Comparison of ENCODE assay signal across 8 mouse cellular contexts in genomic region chr8:22411971-22412370, GRCm38 (mm10). TPM values are rescaled to one million over a fixed set of nuclear protein-coding genes. Genes with fewer than 3 reads are reported as not detected.
A peak's percentile ranks its signal among the peaks of the same experiment; 100 is the strongest.
DNase-seq lines count a peak whose midpoint lies in the region; ATAC-seq and TF ChIP-seq lines count a peak whose summit lies in the region.

No protein-coding gene starts in this region.

- no peak for ATAC-seq in heart, embryonic 12.5 days (ENCODE audit: insufficient number of reproducible peaks, low FRiP score)
- ATAC-seq in forebrain, postnatal 0 days: no peak
- 0 out of 2 replicates have a peak, but pooled peaks have one; percentile 7 for ATAC-seq in megakaryocyte progenitor cell, adult 5-6 weeks (replicated peaks; ENCODE audit: poor library complexity)

- DNase-seq in heart, postnatal 36 days: no peak
- no peak for DNase-seq in ES-E14 (ENCODE audit: low read depth, low spot score)
- DNase-seq in forebrain, postnatal 0 days: no peak
- no peak for DNase-seq in right cerebral cortex, postnatal 25 days
- no peak for DNase-seq in layer of hippocampus, postnatal 25 days (ENCODE audit: extremely low spot score in 1 of 2, low spot score in 1 of 2)
- DNase-seq in adrenal gland, adult 18-20 months (ENCODE audit: low spot score in 2 of 2): no peak

- WGBS in heart, embryonic 12.5 days: 12% methylated on average over 8 of the region's 8 CpGs
- 19% methylated on average over 8 of the region's 8 CpGs for WGBS in forebrain, postnatal 0 days

- H3K9ac ChIP-seq in heart, embryonic 12.5 days: peak overlapping the region; percentile 98
- H3K9ac ChIP-seq in ES-E14 (ENCODE audit: insufficient read depth, low read depth, low read length, poor library complexity, severe bottlenecking): peak overlapping the region; percentile 94; the same call in 1 of the 2 replicates
- peak overlapping the region; percentile 93 for H3K9ac ChIP-seq in forebrain, postnatal 0 days

- H3K4me2 ChIP-seq in heart, embryonic 12.5 days: peak overlapping the region; percentile 76
- peak overlapping the region; percentile 83 for H3K4me2 ChIP-seq in forebrain, postnatal 0 days (ENCODE audit: low read depth)

- H3K4me3 ChIP-seq in heart, embryonic 12.5 days: peak overlapping the region; percentile 95
- peak overlapping the region; percentile 92 to 96 for H3K4me3 ChIP-seq in ES-E14 (ENCODE audit: insufficient read depth in 1 of 2, low read depth in 1 of 2, low read length in 2 of 2, poor library complexity in 1 of 2, severe bottlenecking in 1 of 2)
- peak overlapping the region; percentile 92 for H3K4me3 ChIP-seq in forebrain, postnatal 0 days (ENCODE audit: low read depth, low read length)

- 0 out of 2 replicates have a peak overlapping the region, but pooled peaks have one; percentile 81 for H3K27ac ChIP-seq in heart, embryonic 12.5 days (ENCODE audit: poor library complexity, severe bottlenecking)
- no peak overlapping the region for H3K27ac ChIP-seq in ES-E14 (ENCODE audit: insufficient read depth, low read depth, low read length, poor library complexity, severe bottlenecking)
- H3K27ac ChIP-seq in forebrain, postnatal 0 days (ENCODE audit: low read depth, low read length): peak overlapping the region; percentile 89; the same call in 1 of the 2 replicates

- in situ Hi-C loops in ES-E14 (cut with MboI; ENCODE audit: low sequenced_read_pairs in 2 of 2, unreplicated experiment in 2 of 2): no loop called here

- H3K27me3 ChIP-seq in heart, embryonic 12.5 days (replicated peaks): no peaks in the 10 kb centered on the region
- H3K27me3 ChIP-seq in forebrain, postnatal 0 days (ENCODE audit: insufficient read depth, low read length): no peaks in the 10 kb centered on the region

- peaks cover 14% of the 10 kb centered on the region for H3K4me1 ChIP-seq in heart, embryonic 12.5 days (replicated peaks)
- peaks cover 3 to 6% of the 10 kb centered on the region in 2 experiments; a peak in 3 of 4 replicates for H3K4me1 ChIP-seq in ES-E14 (ENCODE audit: control insufficient read depth in 2 of 2, insufficient read depth in 2 of 2, low read length in 2 of 2, poor library complexity in 1 of 2)
- H3K4me1 ChIP-seq in forebrain, postnatal 0 days (ENCODE audit: insufficient read depth): 0 out of 2 replicates have a peak, but pooled peaks cover 7% of the 10 kb centered on the region

- no peak for TF ChIP-seq CTCF in forebrain, postnatal 0 days (IDR thresholded peaks at IDR 0.05; ENCODE audit: low read depth)

- intact Hi-C loops in heart, postnatal 36 days (cut with DNase I): no loop called here

- H3K9me3 ChIP-seq in heart, embryonic 12.5 days (replicated peaks): no peaks in the 10 kb centered on the region
- H3K9me3 ChIP-seq in ES-E14 (ENCODE audit: control insufficient read depth, insufficient read depth, low read depth, low read length): no peaks in the 10 kb centered on the region
- H3K9me3 ChIP-seq in forebrain, postnatal 0 days (ENCODE audit: low read length): no peaks in the 10 kb centered on the region

- H3K36me3 ChIP-seq in heart, embryonic 12.5 days: peaks cover 11% of the 10 kb centered on the region
- H3K36me3 ChIP-seq in ES-E14 (ENCODE audit: control insufficient read depth, insufficient read depth, low read length, poor library complexity, severe bottlenecking): peaks cover 10% of the 10 kb centered on the region
- H3K36me3 ChIP-seq in forebrain, postnatal 0 days (ENCODE audit: insufficient read depth): no peaks in the 10 kb centered on the region; the same call in 1 of the 2 replicates

TF ChIP-seq in ES-E14, 5 proteins besides CTCF, POLR2A, EP300 and RAD21:
- TF ChIP-seq ZC3H11A (IDR thresholded peaks at IDR 0.05; ENCODE audit: borderline replicate concordance, low read depth, low read length) (no peak), HCFC1 (IDR thresholded peaks at IDR 0.05; ENCODE audit: borderline replicate concordance, insufficient read depth, low read length) (no peak), ZNF384 (IDR thresholded peaks at IDR 0.05; ENCODE audit: low read depth, low read length) (no peak), CHD2 (IDR thresholded peaks at IDR 0.05; ENCODE audit: low read depth, low read length) (no peak), MAFK (IDR thresholded peaks at IDR 0.05; ENCODE audit: insufficient read depth, low read depth, low read length) (no peak)

RNA-seq across cellular contexts. Expression of gene Mrps31, which starts 0.8 kb away (rescaled TPM):
- polyA plus RNA-seq in heart, embryonic 12.5 days (2016; fragmentation: Nextera tagmentation; extraction: Ambion mirVana): 49.7 and 54.6 TPM in 2 replicates
- total RNA-seq in heart, postnatal 36 days (2021): 10 to 100 TPM; 55.7 to 57.1 TPM
- 37.6 and 54.7 TPM in 2 replicates for total RNA-seq in ES-E14 (2012; rRNA removed)
- 24.9 and 33.7 TPM in 2 replicates for total RNA-seq in forebrain, postnatal 0 days (2014; rRNA removed)
- polyA plus RNA-seq in forebrain, postnatal 0 days (2015; fragmentation: Nextera tagmentation; extraction: Ambion mirVana): 31.2 and 34.3 TPM in 2 replicates
- total RNA-seq in megakaryocyte progenitor cell, adult 5-6 weeks (2015): 22.8 and 26.3 TPM in 2 replicates
- total RNA-seq in megakaryocyte progenitor cell, adult 5-6 weeks (2017): 30.0 and 34.7 TPM in 2 replicates
- total RNA-seq in layer of hippocampus, postnatal 25 days (2021): 10 to 100 TPM; 21.0 to 25.4 TPM
- total RNA-seq in adrenal gland, adult 18-20 months (2021): 10 to 100 TPM; 36.6 to 44.4 TPM

RNA-seq across cellular contexts. Expression of gene Slc25a15, which starts 13.6 kb away (rescaled TPM):
- 13.2 and 13.3 TPM in 2 replicates for polyA plus RNA-seq in heart, embryonic 12.5 days (2016; fragmentation: Nextera tagmentation; extraction: Ambion mirVana)
- total RNA-seq in heart, postnatal 36 days (2021): 10 to 100 TPM; 13.0 to 13.8 TPM
- 18.0 and 22.1 TPM in 2 replicates for total RNA-seq in ES-E14 (2012; rRNA removed)
- total RNA-seq in forebrain, postnatal 0 days (2014; rRNA removed): 6.9 and 7.2 TPM in 2 replicates
- polyA plus RNA-seq in forebrain, postnatal 0 days (2015; fragmentation: Nextera tagmentation; extraction: Ambion mirVana): 6.0 and 7.3 TPM in 2 replicates
- total RNA-seq in megakaryocyte progenitor cell, adult 5-6 weeks (2015): 9.4 and 10.0 TPM in 2 replicates
- 11.9 and 13.2 TPM in 2 replicates for total RNA-seq in megakaryocyte progenitor cell, adult 5-6 weeks (2017)
- 10 to 100 TPM; 10.9 to 11.0 TPM for total RNA-seq in layer of hippocampus, postnatal 25 days (2021)
- total RNA-seq in adrenal gland, adult 18-20 months (2021): 10 to 100 TPM; 10.7 to 15.4 TPM
